Mouse (Mus musculus): ENCODE data around the gene Cdk6.
"Not testable (repeated sequence)": the region's sequence is repeated elsewhere in the genome, so short reads cannot be mapped to it uniquely, and the experiment has no call there.

The Cdk6 gene

DNA sequence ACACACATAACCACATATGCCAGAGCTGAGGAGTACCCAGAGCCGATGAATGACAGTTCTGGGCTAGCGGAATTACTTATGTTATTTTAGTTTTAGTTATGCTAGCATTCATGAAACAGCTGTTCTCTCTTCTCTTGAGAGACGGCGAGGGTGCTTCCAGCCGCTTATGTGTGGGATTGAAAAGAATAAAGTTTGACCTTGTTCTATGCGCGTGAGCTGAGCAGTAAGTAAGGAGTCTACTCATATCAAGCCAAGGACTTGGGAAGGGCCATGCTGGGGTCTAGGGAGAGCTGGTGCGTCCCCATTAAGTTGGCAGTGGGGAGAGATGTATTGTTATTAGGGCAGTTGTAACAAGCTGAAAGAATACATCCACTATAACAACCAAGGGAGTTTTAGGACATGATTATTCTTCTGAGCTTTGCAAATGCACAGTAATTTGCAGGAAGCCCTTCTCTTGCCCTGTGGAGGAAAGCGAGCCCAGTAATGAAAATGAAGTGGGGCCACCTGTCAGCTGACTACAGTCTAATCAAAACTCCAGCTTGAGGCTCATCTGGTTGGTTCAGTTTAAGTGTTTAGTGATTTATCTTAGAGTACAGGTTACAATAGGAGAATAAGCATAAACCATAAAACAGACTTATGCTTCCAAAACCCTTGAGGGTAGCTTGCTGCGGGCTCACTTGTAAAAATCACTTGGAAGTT lies 170.0 kb downstream of the Cdk6 start:
- no peak for DNase-seq (ENCODE audit: low read depth, low spot score)

- no peak for DNase-seq (ENCODE audit: low read depth, low spot score)
Observed at GRCm38 (mm10) chr5:3512584-3512983, 171.3 kb downstream of the Cdk6 start.

DNA sequence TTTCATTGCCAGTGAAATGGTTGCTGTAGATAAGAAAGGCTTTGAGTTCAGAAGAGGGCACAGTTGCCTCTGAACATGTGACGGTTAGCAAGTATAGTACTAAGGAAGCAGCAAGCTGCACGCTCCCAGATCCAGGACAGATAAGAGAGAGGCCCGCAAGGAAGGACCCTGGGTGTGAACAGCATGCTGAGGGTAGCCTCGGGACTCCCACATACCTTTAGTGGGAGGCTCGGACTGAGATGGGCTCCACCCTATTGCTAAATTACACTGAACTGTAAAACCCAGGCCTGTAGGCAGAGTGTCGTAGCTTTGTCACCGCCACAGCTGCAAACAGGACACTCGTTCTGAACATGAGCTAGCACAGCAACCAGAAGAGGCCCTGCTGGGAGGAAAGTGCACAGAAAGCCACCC lies 173.6 kb downstream of the Cdk6 start:
- no peak for DNase-seq (ENCODE audit: low read depth, low spot score)

GRCm38 (mm10) chr5:3515477-3515876 lies 174.2 kb downstream of the Cdk6 start:
- no peak for DNase-seq (ENCODE audit: low read depth, low spot score)

GRCm38 (mm10) chr5:3516481-3517075 lies 175.3 kb downstream of the Cdk6 start:
- peak; percentile 41 for DNase-seq (ENCODE audit: low read depth, low spot score)

DNA sequence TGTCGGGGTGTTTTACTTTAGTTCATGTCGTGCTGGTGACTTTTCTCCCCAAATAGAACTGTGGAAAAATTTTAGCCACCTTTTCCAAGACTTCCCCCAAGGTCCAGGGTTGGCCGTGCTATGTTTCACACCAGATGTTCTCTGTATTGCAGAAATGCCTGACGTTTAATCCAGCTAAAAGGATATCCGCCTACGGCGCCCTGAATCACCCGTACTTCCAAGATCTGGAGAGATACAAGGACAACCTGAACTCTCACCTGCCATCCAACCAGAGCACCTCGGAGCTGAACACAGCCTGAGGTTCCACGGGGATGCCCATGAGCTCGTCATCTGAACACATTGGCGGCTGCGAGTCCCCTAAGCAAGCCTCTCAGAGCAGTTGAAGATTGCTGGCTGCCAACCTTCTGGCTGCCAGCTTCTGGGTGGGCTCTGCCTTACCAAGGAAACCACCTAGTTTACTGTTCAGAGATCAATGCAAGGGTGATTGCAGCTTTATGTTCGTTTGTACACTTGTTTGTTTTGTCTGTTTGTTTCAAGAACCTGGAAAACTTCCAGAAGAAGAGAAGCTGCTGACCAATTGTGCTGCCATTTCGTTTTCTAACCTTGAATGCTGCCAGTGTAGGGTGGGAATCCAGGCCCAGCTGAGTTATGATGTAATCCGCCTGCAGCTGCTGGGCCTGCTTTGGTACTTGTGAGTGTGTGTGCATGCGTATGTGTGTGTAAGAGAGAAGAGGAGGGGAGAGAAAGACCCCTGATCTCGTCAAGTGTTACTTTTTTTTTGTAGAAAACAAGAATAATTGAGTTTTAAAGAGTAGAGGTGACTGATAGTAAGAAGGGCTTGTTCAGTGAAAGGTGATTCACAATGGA lies 179.4 kb downstream of the Cdk6 start:
- no peak for DNase-seq (ENCODE audit: low read depth, low spot score)

- DNase-seq (ENCODE audit: low read depth, low spot score) = no peak
Observed at GRCm38 (mm10) chr5:3521741-3522140, 180.5 kb downstream of the Cdk6 start.

DNA sequence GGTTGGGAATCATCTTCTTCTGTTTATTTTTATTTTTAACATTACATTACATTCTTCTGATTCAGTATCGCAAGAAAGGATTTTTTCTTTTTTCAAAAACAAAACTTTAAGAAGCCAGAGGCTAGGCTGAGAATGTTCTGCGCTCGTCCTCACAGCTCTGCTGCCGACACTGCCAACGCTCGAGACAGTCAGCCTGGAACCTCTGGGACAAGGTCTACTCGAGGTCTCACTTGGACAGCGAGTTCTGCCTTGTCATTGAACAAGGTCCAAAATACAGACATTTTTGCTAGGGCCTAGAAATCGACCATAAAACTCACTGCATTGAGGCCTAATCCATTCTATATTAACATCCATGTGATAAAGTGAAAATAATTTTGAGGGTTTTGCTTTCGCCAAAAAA lies 181.5 kb downstream of the Cdk6 start:
- DNase-seq (ENCODE audit: low read depth, low spot score) = no peak

DNA sequence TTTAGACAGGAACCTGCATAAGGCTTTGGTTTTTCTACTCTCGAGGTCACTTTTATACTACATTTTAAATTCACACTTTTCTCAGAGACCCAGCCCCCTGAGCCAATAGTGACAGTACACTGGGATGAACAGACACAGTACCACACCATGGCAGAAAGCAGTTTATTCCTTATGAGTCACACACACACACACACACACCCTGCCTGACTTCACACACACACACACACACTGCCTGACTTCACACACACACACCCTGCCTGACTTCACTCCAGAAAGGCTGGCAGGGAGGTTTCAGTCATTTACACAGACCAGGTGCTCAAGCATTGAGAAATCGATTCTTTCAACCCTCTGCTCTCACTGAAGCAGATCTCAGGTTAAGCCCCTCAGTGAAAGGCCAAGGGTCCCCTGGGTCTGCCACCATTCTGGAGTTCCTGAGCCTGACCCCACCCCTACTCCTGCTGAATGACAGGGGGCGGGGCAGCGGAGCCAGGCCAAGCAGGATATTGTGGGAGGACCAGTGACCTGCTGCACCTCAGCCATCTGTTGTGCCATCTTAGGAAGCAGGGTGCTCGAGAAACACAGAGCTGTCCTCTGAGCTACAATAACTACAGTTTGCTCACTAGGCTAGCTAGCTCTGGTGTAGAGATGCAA lies 185.9 kb downstream of the Cdk6 start:
- no peak for DNase-seq (ENCODE audit: low read depth, low spot score)

DNA sequence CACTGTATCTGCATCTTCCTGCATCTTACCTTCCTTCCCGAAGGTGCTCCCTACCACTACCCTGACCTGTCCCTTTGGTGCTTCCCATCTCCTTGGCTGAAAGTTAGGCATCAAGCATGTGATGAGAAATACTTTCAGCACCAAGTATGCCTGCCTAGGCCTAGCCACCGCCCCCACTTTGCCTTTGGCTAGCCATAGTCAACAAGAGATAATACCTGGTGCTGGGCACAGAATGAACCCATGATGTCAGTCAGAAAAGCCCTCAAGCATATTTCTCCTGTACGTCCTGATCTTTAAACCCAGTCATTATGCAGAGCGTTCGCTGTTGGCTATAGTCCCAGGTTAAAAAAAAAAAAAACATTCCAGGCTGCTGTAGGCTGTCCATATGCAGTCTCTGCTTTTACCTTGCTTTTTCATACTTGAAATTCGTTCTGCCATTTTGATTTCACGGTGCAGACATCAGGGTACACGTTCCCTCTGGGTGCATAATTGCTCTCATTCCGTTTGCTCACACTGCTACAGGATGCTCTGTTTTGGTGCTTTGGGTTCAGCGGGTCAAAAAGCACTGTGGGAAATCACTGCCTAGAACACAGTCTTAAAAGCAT lies 188.4 kb downstream of the Cdk6 start:
- no peak for DNase-seq (ENCODE audit: low read depth, low spot score)

GRCm38 (mm10) chr5:3532048-3532447 lies 190.8 kb downstream of the Cdk6 start:
- DNase-seq (ENCODE audit: low read depth, low spot score) = not testable (repeated sequence)

- no peak for DNase-seq (ENCODE audit: low read depth, low spot score)
Observed at GRCm38 (mm10) chr5:3536592-3537212, 195.4 kb downstream of the Cdk6 start.

- DNase-seq (ENCODE audit: low read depth, low spot score) = no peak
Observed at GRCm38 (mm10) chr5:3538505-3539472, 197.5 kb downstream of the Cdk6 start.

GRCm38 (mm10) chr5:3541871-3542270 lies 200.6 kb downstream of the Cdk6 start:
- no peak for DNase-seq (ENCODE audit: low read depth, low spot score)

DNA sequence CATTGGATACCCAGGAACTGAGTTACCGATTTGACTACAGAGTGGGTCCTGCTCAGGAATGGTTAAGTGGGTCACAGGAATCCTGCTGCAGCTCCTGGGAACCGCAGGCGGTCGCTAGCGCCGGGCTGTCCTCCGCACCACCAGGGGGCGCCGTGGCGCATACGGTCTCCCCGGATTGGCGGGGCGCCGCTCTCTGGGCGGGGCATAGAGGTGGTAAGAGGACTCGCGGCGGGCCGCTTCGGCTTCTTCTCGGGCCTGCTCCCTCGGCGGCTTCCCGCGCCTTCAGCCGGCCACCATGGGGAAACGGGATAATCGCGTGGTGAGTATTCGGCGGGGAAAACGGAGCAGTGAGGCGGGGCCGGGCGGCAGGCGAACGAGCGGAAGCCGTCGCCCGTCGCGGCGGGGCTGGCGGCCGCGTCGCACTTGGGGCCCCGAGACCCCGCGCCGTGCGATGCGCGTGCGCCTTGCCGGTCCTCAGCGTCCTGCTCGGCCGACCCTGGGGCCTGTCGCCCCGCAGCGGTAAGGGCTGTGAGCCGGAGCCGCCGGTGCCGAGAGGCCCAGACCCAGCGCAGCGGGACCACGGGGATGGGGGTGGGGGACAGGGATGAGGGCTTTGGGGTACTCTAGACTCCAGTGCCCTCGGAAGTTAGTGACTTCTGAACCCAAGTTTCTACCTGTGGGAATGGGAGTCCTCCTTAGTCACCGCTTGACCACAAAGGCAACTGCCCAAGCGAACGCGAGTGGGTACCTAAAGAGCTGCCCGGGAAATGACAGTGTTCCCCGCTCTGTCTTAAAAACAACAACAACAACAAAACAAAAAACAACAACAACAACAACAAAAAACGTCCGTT lies 202.6 kb downstream of the Cdk6 start, which contains the start of gene Fam133b:
TSS of gene Fam133b (plus strand) at position 205 of the 851 bp plus-strand sequence.
- peak; percentile 92 for DNase-seq (ENCODE audit: low read depth, low spot score)

DNA sequence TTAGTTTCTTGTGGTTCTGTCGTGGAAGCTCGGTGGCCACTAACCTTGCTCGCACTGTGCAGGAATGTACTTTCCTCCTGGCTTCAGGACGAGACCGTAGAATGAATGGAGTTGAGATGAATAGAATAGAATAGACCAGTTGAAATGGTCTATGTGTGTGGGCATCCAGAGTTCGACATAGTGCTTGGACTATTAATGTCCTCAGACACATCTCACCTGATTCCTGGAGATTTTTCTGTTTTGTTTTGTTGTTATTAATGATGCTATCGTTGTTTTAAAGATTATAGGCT lies 203.1 kb downstream of the Cdk6 start:
- DNase-seq (ENCODE audit: low read depth, low spot score) = no peak

DNA sequence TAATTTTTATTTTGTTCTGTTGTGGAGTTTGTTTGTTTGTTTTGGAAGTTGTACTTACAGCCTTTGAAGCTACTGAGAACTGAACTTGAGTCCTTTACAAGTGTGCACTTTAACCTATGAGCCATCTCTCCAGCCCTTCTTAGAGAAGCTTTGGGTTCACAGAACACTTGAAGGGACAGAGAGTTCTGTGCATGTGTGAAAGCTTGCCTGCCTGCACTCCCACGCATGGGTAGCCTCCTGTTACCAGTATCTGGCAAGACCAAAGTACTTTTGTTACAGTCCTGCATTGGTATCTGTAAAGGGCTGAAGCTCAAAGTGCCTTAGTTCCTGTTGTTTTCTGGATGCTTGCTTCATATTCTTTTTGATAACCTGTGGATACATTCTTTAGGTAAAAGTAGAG lies 204.9 kb downstream of the Cdk6 start:
- DNase-seq (ENCODE audit: low read depth, low spot score) = no peak

- DNase-seq (ENCODE audit: low read depth, low spot score) = no peak
Observed at GRCm38 (mm10) chr5:3551481-3551880, 210.2 kb downstream of the Cdk6 start.

DNA sequence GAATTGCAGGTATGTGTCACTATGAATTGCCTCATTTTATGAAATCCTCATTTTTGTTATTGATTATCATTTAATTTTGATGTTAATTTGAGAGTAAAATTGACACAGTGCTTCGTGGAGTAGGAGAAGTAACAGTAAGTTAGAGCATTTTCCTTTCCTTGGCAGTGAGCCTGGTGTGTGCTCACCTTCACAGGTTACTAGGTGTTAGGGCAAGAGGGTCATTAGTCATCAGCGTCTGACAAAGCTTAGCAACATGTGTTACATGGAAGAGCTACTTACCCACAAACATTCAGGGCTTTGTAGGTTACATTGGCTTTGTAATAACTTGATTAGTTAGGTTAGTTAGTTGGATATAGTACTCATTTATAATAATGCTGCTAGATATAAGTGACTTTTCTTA lies 212.9 kb downstream of the Cdk6 start:
- DNase-seq (ENCODE audit: low read depth, low spot score) = no peak

All from retina, postnatal 7 days (tissue).